Mouse (Mus musculus): Measurements from ENCODE around the gene Apoa5.

Apoa5 gene

GRCm38 (mm10) chr9:46268343-46268873, at the start of gene Apoa5:
Apoa5 (plus strand) TSS chr9:46268633.
- DNase-seq, result no peak

GRCm38 (mm10) chr9:46223090-46223489, 45.3 kb upstream of the Apoa5 start:
- no peak for DNase-seq

GRCm38 (mm10) chr9:46224101-46224500, 44.3 kb upstream of the Apoa5 start:
- DNase-seq, result no peak

- DNase-seq, result peak; percentile 49
Measured at GRCm38 (mm10) chr9:46224945-46225660, 43.3 kb upstream of the Apoa5 start.

- DNase-seq, result no peak
Measured at GRCm38 (mm10) chr9:46227064-46227614, 41.3 kb upstream of the Apoa5 start.

- DNase-seq, result no peak
Measured at GRCm38 (mm10) chr9:46228491-46228890, 39.9 kb upstream of the Apoa5 start, which contains the start of gene Apoa1. Apoa1 (plus strand) TSS chr9:46228580.

GRCm38 (mm10) chr9:46229573-46230449, 38.6 kb upstream of the Apoa5 start:
- DNase-seq, result peak; percentile 89

- DNase-seq, result no peak
Measured at GRCm38 (mm10) chr9:46230450-46230975, 37.9 kb upstream of the Apoa5 start.

- DNase-seq, result peak; percentile 61
Measured at GRCm38 (mm10) chr9:46235196-46235595, 33.2 kb upstream of the Apoa5 start.

GRCm38 (mm10) chr9:46235596-46235648, 33.0 kb upstream of the Apoa5 start, which contains the start of gene Apoc3:
Apoc3 (minus strand) TSS chr9:46235636.
- no peak for DNase-seq

GRCm38 (mm10) chr9:46235649-46236048, 32.8 kb upstream of the Apoa5 start:
- DNase-seq, result peak; percentile 45

- no peak for DNase-seq
Measured at GRCm38 (mm10) chr9:46238850-46239249, 29.6 kb upstream of the Apoa5 start.

GRCm38 (mm10) chr9:46240526-46241153, 27.8 kb upstream of the Apoa5 start, which contains the start of gene Apoa4:
Apoa4 (plus strand) TSS chr9:46240696.
- peak; percentile 46 for DNase-seq

GRCm38 (mm10) chr9:46241818-46242217, 26.6 kb upstream of the Apoa5 start:
- DNase-seq, result no peak

- DNase-seq, result no peak
Measured at GRCm38 (mm10) chr9:46243122-46243521, 25.3 kb upstream of the Apoa5 start.

GRCm38 (mm10) chr9:46243584-46243983, 24.8 kb upstream of the Apoa5 start:
- no peak for DNase-seq

GRCm38 (mm10) chr9:46246752-46247324, 21.6 kb upstream of the Apoa5 start:
- peak; percentile 66 for DNase-seq

GRCm38 (mm10) chr9:46256177-46256576, 12.3 kb upstream of the Apoa5 start:
- no peak for DNase-seq

- no peak for DNase-seq
Measured at GRCm38 (mm10) chr9:46256658-46257385, 11.6 kb upstream of the Apoa5 start.

- no peak for DNase-seq
Measured at GRCm38 (mm10) chr9:46257546-46257945, 10.9 kb upstream of the Apoa5 start.

GRCm38 (mm10) chr9:46259111-46259510, 9.3 kb upstream of the Apoa5 start:
- no peak for DNase-seq

GRCm38 (mm10) chr9:46261131-46261530, 7.3 kb upstream of the Apoa5 start:
- DNase-seq, result peak; percentile 23

Measured in kidney, adult 18-20 months (tissue).